Mouse (Mus musculus): ENCODE results near the gene Plekho1.
"Not testable (repeated sequence)": the region's sequence is repeated elsewhere in the genome, so short reads cannot be mapped to it uniquely, and the experiment has no call there.

Plekho1 gene

DNA sequence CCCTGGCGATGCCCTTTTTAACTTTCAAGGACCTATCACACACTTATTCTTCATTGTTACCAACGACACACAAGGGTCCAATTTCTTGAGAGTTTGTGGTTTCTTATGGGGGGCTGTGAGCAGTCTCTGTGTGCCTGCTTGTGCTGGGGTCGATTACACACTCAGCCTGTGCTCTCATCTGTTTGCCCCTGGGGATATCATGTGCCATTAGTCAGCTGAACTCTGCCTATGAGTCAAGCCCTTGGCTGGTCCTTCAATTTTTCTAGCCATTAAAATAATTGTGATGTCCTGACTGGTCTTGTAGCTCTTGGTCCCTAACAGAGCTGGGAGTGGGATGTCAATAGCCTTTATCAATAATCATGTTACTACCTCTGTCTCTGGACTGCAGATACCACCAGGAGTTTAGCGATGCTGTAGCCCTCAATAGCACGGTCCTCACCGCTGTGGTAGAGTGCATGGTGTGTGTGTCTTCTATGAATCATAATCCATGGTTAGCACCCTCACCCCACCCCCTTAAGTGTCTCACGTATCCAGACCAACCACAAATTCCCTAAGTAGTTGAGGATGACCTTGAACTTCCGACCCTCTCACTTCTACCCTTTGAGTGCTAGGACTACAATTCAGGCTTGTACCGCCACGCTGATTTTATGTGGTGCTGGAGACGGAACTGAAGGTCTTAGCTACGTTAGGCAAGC lies 15.4 kb downstream of the Plekho1 start:
- peak; percentile 64 for DNase-seq (ENCODE audit: low read depth)

DNA sequence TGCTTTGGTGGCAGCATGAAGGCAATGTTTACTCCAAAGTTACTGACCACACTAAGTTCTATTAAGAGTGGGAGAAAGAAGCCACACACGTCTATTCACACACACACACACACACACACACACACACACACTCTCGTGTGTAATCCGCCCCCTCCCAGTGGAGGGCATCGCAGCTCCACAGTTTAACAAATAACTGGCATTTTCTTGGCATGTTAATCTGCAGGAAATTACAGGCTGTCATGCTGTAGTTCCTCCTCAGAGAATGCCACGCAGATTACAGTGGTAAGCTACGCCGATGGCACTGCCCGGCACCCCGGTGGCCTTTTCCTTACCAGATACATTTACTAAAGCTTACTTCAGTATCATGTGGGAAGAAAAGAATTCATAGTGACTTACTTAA lies 17.5 kb downstream of the Plekho1 start:
- DNase-seq (ENCODE audit: low read depth): peak; percentile 48

DNA sequence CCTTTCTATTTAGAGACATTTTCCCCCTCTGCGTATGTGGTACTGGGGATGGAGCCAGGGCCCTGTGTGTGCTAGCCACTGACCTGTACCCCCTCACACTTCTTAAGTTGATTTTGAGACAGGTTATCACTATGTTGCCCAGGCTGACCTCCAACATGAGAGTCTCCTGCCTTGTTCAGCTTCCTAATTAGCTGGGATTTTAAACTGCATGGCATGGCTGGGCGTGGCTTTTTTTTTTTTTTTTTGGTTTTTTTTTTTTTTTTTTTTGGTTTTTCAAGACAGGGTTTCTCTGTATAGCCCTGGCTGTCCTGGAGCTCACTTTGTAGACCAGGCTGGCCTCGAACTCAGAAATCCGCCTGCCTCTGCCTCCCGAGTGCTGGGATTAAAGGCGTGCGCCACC lies 18.2 kb downstream of the Plekho1 start:
- DNase-seq (ENCODE audit: low read depth): not testable (repeated sequence)

DNA sequence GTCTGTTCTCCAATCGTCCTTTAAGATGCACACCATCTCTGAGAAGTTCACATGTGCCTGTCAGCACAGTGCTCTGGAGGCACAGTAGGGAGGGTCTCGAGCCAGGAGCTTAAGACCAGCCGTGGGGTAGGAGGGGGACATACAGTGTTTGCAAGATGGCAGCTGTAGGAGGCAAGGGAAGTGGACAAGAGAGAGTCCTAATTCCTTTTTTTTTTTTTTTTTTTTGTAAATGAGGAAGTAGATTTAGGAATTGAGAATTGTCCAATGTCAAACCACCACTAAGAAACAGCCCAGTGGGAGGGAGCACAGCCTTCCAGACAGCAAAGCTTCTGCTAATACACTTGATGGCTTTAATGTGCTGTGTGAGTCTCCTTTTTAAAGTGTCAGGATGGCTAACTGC lies 18.7 kb downstream of the Plekho1 start:
- peak; percentile 37 for DNase-seq (ENCODE audit: low read depth)

DNA sequence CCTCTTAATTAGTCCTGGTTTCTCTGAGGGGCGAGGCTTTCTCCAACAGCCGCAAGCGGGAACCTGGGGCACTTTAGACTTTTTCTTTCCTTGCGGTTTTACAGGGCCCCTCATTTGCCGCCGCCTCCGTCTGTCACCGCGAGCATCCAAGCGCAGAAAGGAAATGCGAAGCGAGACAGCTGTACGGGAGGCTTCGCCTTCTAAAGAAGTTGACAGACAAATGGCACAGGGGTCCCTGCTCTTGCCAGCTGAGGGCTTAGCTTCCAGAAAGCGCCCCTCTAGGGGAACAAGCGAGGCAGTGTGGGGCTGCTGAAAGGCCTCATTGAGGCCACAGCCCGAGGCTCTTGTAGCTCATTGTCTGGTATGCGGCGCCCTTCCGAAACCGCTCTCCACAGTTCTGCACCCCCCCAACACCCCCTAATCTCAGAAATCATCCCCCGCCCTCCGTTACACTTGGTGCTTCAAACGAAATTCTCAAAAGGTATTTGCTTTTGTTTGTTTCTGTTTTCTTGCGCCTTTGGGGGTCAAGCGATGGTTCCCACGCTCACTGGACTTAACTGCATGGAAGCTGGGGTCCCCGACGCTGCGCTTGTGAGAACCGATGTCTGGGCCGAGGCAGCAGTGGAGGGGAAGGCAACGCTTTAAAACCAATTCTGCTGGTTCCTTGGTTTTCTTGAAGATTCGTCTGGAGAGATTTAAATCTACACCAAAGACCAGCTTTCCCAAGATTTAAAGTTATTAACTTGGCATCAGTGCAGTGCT lies 22.7 kb downstream of the Plekho1 start:
- peak; percentile 36 for DNase-seq (ENCODE audit: low read depth)

DNA sequence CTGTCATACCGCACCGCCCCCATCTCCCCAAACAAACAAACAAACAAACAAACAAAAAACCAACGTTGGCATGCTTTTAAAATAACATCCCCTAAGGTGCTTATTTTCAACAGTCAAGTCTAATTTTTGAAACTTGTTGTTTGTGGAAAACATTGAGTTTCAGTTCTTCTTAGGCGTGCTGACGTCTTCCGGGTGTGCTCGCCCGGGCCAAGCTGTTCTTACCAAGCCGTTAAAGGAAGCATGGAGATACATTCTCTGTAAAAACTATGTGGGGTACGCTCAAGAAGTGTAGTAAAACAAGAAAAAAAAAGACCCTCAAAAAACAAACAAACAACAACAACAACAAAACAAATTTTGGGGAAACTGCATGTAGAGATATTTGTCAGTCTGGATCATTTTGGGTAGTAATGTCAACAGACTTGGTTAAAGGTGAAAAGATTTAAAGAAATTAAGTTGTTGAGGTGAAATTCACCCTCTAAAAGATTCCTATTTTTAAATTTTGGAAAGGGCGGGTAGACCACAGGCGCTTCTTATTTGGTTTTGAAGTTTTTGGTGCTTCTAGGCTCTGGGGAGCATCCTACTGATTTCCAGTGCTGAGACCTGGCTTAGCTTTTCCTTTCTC lies 23.4 kb downstream of the Plekho1 start:
- DNase-seq (ENCODE audit: low read depth): no peak

DNA sequence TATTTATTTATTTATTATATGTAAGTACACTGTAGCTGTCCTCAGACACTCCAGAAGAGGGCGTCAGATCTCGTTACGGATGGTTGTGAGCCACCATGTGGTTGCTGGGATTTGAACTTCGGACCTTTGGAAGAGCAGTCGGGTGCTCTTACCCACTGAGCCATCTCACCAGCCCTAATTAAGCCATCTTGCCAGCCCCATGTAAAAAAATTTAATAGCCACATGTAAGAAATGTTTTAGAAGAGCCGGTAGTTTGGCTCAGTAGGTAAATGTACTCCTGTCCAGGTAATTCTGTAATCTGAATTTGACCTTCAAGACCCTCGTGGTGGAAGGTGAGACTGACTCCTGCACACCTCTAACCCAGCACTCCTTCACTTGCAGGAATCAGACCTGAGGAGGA lies 25.1 kb downstream of the Plekho1 start:
- DNase-seq (ENCODE audit: low read depth): not testable (repeated sequence)

DNA sequence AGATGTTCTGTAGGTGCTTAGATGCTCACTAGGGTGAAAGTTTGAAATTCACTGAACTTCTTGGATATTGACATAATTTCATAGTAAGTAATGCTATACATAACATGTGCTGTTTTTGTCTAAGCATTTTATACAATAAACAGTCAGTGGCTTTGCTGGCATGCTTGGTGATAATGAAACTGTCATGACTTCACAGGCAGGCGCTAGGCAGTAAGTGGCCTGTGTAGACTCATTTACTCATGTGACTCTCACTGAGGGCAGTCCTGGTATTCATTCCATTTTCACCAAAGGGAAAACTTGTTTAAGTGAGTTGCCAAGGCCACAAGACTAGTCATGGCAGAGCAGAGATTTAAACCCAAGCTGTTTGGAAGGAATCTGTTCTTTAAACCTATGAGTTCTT lies 26.5 kb downstream of the Plekho1 start:
- no peak for DNase-seq (ENCODE audit: low read depth)

DNA sequence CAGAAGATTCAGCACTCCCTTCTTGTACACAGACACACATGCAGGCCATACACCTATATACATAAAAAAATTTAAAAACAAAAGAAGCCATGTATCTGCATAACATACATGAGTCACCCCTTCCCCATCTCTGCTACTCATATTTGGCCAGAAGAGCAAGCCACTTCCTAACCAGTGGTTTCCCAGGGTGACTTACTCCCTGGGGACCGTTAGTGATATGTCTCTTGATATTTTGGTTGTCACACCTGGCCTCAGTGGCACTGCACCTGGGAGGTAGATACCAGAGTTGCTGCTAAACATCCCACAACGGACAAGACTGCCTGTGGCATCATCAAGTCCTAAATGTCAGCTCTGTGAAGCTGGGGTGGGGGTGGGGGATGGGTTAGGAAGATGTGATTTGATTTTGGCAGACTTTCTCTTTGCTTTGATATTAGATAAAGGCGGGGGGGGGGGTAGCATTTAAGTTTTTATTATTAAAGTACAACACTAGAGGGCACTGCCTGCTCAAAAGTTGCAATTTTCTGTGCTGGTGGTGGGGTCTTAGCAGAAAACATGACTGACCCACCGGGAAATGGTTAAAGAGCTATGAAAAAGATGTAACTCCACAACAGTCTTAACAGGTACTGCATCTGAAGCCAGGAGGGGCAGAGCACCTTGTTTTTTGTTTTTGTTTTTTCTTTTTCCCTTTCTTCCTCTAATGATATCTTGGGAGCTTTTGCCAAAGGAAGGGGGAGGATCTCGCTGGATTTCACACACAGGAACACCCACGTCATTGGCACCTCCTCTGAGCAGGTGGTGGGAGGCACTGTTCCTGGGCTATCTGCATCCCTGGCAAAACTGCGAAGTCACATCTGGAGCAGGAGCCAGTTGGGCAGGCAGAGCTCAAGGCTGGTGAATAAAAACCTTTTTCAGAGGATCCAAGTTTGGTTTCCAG lies 30.0 kb downstream of the Plekho1 start:
- DNase-seq (ENCODE audit: low read depth): peak; percentile 79

DNA sequence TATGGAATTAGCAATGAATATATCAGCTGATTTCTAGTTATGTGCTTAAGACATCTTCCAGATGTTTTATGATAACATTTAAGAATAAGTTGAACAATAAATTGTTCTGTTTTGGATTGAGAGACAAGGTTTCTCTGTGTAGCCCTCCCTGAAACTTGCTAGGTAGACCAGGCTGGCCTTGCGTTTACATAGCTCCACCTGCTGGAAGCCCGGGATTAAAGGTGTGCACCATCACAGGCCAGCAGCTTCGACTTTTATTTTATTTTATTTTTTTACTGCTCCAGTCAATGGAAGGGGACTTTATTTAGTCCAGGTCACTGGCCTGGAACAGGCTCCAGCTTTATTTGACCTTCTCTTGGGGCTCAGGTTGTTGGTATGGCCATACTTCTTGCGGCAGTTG lies 32.1 kb downstream of the Plekho1 start:
- DNase-seq (ENCODE audit: low read depth): peak; percentile 59

DNA sequence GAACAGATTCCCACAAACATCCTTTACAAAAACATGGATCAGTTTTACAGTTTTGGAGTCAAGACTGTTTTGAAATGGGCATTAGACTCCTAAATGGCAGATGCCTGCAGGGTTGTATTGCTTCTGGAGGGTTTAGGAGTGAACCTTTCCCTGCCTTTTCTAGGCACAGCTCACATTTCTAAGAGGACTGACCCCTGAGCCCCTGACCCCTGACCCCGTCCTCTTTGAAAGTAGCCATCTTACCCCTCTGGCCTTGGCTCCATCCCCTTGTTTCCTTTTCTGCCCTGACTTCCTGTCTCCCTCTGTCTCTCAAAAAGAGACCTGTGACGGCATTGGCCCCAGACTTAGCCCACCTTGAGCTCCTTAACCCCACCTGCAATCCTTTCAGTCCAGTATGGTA lies 32.6 kb downstream of the Plekho1 start:
- DNase-seq (ENCODE audit: low read depth): no peak

DNA sequence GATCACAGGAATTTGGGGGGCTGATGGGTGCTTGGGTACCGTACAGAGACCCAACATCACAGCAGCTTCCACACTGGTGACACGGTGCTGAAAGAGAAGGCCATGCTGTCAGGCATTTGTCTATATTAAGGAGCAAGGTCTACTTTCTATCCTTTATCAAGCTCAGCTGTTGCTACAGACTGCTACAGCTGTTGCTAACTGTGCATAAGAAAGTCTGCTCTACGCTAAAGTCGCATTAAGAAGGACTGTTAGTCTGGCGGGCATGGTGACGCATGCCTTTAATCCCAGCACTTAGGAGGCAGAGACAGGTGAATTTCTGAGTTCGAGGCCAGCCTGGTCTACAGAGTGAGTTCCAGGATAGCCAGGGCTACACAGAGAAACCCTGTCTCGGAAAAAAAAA lies 33.6 kb downstream of the Plekho1 start:
- not testable (repeated sequence) for DNase-seq (ENCODE audit: low read depth)

DNA sequence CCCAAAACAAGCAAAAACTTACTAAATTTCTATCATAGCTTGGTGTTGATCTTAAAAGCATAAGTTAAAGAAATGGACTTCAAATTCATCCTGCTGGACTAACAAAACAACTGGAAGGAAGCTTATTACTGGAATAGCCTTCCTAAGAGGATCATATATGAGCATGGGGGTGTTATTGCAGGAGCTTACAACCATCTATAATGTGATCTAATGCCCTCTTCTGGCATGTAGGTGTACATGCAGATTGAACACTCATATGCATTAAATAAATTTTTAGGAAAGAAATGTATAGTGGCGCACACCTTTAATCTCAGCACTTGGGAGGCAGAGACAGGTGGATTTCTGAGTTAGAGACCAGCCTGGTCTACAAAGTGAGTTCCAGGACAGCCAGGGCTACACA lies 36.0 kb downstream of the Plekho1 start:
- peak; percentile 76 for DNase-seq (ENCODE audit: low read depth)

DNA sequence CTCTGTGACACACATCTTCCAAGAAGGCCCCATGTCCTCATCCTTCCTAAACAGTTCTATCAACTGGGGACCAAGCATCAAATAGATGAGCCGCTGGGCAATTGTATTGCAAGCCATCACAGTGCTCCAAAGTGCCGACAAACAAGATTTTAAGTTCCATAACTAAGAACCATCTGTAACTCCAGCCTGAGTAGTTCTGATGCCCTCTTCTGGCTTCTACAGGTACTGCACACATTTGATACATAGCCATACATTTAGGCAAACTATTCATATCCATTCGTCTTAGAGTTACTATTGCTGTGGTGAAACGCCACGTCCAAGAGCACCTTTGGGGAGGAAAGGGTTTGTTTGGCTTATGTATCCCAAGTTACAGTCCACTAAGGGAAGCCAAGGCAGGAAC lies 36.7 kb downstream of the Plekho1 start:
- DNase-seq (ENCODE audit: low read depth): peak; percentile 85

DNA sequence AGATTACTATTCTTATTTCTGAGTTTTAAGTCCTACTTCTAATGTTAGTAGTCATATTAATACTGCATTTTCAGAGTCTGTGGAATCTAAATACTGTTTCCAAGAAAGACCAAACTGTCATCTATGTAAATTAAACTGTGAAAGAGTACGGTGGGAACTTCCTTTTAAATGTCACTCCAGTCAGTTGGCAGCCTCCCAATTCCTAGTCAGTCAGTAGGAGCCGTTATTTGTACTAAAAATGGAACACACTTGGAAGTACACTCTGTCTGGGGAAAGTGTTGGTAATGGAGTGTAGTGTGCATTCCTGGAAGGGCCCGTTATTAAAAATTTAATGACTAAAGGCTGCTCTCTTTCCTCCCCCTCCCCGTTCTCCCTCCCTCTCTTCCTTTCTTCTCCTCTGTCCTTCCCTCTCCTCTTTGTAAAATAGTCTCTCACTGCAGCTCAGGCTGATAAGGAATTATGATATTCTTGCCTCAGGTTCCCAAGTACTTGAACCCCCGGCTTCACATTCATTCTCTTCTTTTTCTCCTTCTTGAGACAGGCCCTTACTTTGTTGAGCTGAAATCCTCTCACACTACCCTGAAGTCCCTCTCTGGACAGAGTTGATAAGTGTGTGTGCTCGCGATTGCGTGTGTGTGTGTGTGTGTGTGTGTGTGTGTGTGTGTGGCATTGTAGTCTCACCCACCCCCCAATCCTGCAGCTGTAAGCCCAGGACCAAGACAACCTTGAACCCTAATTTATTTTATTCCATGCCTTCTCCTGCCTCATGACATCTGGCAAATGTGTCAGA lies 38.2 kb downstream of the Plekho1 start:
- peak; percentile 78 for DNase-seq (ENCODE audit: low read depth)

DNA sequence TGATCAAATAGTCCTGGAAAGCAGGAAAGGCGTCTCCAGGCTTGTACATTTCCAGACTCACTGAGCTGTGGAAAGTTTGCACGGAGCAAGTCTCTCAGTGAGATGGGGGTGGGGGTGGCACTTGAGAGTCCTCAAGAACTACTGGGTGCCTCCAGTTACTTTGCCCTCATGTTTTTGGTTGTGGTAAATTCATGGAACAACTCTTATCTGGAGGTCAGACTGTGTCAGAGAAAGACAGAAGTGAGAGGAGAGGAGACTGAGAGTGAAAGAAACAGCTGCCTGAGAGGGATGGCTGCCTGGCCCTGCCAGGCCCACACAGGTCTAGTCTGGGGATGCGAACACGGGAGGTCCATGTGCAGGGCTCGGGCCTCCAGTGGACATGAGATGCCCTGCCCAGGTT lies 40.5 kb downstream of the Plekho1 start:
- DNase-seq (ENCODE audit: low read depth): no peak

DNA sequence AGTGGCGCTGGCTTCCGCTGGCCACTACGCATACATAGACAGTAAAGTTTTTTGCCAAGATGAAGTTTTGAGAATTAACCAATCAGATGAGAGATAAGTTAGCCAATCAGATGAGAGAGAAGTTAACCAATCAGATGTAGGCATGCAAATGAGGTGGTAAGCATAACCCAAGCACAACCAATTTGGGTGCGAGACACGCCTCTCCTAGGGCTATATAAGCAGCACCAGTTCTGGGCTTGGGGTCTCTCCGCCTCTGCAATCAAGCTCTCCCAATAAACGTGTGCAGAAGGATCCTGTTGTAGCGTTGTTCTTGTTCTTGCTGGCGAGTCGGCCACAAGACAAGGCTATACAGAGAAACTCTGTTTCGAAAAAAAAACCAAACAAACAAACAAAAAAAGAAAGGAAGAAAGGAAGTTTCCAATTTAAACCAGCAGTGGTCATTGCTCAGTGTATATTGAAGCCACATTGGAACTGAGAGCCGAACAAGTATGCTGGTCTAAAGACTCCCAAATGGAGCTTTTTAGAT lies 41.1 kb downstream of the Plekho1 start:
- DNase-seq (ENCODE audit: low read depth): not testable (repeated sequence)

DNA sequence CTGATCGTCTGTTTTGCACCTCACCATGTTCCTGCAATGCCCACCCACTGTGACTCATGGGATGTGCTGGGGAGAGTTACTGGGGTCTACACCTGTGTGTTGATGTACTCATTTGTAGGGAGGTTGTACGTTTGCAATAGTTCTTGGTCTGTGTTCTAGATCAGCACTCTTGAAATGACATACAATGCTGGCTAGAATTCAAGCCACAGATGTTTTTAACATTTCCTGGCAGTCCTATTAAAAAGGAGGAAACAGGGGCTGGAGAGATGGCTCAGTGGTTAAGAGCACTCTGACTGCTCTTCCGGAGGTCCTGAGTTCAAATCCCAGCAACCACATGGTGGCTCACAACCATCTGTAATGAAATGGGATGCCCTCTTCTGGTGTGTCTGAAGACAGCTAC lies 42.3 kb downstream of the Plekho1 start:
- DNase-seq (ENCODE audit: low read depth): peak; percentile 42

DNA sequence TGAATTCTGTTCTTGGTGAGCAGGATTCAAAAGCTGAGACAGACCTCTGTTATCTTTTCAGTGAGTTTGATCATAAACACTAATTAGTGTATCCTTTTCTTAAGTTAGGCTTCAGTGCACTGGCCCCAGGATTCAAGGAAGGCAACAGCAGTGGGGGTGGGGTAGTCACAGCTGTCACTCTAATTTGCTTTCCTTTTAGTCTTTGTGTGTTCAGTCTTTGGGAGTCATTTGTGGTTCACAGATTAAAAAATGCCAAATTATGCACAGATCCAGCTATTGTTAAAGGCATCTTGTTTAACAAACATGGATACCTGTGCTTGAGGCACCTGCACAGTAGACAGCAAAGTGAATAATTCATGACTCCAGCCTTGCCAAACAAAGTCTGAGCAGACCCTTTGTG lies 42.8 kb downstream of the Plekho1 start:
- no peak for DNase-seq (ENCODE audit: low read depth)

DNA sequence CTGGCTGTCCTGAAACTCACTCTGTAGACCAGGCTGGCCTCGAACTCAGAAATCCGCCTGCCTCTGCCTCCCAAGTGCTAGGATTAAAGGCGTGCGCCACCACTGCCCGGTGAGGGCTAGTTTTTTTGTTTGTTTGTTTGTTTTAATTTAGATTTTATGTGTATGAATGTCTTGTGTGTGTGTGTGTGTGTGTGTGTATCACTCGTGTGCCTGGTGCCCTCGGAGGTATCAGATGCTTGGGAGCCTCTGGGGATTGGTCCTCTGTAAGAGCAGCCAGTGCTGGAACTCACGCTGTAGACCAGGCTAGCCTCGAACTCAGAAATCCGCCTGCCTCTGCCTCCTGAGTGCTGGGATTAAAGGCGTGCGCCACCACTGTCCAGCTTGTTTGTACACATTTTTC lies 44.2 kb downstream of the Plekho1 start:
- not testable (repeated sequence) for DNase-seq (ENCODE audit: low read depth)
